Mouse (Mus musculus) bone marrow, adult 2 months (tissue): ENCODE data around the gene Agpat4.

Experiments
- CTCF ChIP-seq: fragments of 200-500 bp; IDR thresholded peaks from 2 replicates; pipeline ENCODE4 v1.5.1; 2011; ENCODE audit warnings: low read length, control low read depth; ENCODE audit not compliant: control insufficient read depth, insufficient read depth
- POLR2A ChIP-seq: fragments of 200-500 bp; IDR thresholded peaks from 2 replicates; pipeline ENCODE4 v1.6.1; 2011; ENCODE audit warnings: low read depth, mild to moderate bottlenecking, control low read depth, low read length, borderline replicate concordance; ENCODE audit not compliant: control insufficient read depth

GRCm38 (mm10) chr17:12213430-12213829, 94.9 kb downstream of the Agpat4 start:
- TF ChIP-seq CTCF (no peak), POLR2A (no peak)
